Mouse (Mus musculus) lung, adult 2 months (tissue): Measurements from ENCODE around the gene Ube2u.

Experiments used
- CTCF ChIP-seq: fragments of 200-500 bp; IDR thresholded peaks from 2 replicates; pipeline ENCODE4 v1.5.1; 2011; ENCODE audit warnings: mild to moderate bottlenecking, low read length, control low read depth; ENCODE audit not compliant: insufficient read depth
- POLR2A ChIP-seq: fragments of 200-500 bp; IDR thresholded peaks from 2 replicates; pipeline ENCODE4 v1.6.1; 2011; ENCODE audit warnings: low read depth, mild to moderate bottlenecking, control low read depth, low read length, borderline replicate concordance; ENCODE audit errors: extremely low read depth

GRCm38 (mm10) chr4:100526296-100526695 lies 47.6 kb downstream of the Ube2u start:
- no peak for TF ChIP-seq CTCF
- TF ChIP-seq POLR2A, result no peak
